Mouse (Mus musculus) MEL (cell line): ENCODE results near the gene Zer1.
A peak's percentile ranks its signal among the peaks of the same experiment; 100 is the strongest.

Source experiments
- CHD2 ChIP-seq: IDR thresholded peaks from 2 replicates; pipeline ENCODE4 v1.6.1; 2011; ENCODE audit warnings: low read length, improper control_type of control experiment
- CTCF ChIP-seq, 3 experiments: IDR thresholded peaks in 2 of 3; conservative IDR thresholded peaks in 1 of 3; 2 replicates each; pipeline ENCODE4 v1.5.1; 2011 to 2012; ENCODE audit warnings: low read length in 3 of 3, low read depth in 2 of 3, mild to moderate bottlenecking in 2 of 3, improper control_type of control experiment in 1 of 3, inconsistent platforms in 1 of 3, mixed read lengths in 1 of 3, moderate library complexity in 1 of 3; ENCODE audit not compliant: control insufficient read depth in 1 of 3, insufficient read depth in 1 of 3, poor library complexity in 1 of 3, severe bottlenecking in 1 of 3
- EP300 ChIP-seq, 2 experiments: IDR thresholded peaks; 2 replicates each; pipeline ENCODE4 v1.6.1; 2011; ENCODE audit warnings: improper control_type of control experiment in 2 of 2, low read length in 2 of 2, low read depth in 1 of 2, mild to moderate bottlenecking in 1 of 2
- KAT2A ChIP-seq: conservative IDR thresholded peaks from 2 replicates; pipeline ENCODE4 v1.6.1; 2012; ENCODE audit warnings: low read depth, low read length, improper control_type of control experiment, inconsistent platforms
- MAX ChIP-seq: IDR thresholded peaks from 2 replicates; pipeline ENCODE4 v1.6.1; 2011; ENCODE audit warnings: low read length, improper control_type of control experiment
- NELFE ChIP-seq: IDR thresholded peaks from 2 replicates; pipeline ENCODE4 v1.6.1; 2011; ENCODE audit warnings: low read depth, low read length, improper control_type of control experiment
- POLR2A ChIP-seq, 2 experiments: IDR thresholded peaks; 2 replicates each; pipeline ENCODE4 v1.6.1; 2011 to 2012; ENCODE audit warnings: low read length in 2 of 2, mild to moderate bottlenecking in 2 of 2, control low read depth in 1 of 2, improper control_type of control experiment in 1 of 2, low read depth in 1 of 2, moderate library complexity in 1 of 2; ENCODE audit not compliant: control insufficient read depth in 1 of 2, insufficient read depth in 1 of 2, poor library complexity in 1 of 2
- RAD21 ChIP-seq: IDR thresholded peaks from 2 replicates; pipeline ENCODE4 v1.6.1; 2011; ENCODE audit warnings: mild to moderate bottlenecking, low read depth, low read length, improper control_type of control experiment
- TBP ChIP-seq: IDR thresholded peaks from 2 replicates; pipeline ENCODE4 v1.8.0; 2011; ENCODE audit warnings: low read depth, low read length, improper control_type of control experiment
- ZKSCAN1 ChIP-seq: IDR thresholded peaks from 2 replicates; pipeline ENCODE4 v1.6.1; 2012; ENCODE audit warnings: low read depth, mild to moderate bottlenecking, inconsistent platforms, low read length, improper control_type of control experiment, moderate library complexity

GRCm38 (mm10) chr2:30166677-30167076 is 42.3 kb upstream of the Zer1 start:
- TF ChIP-seq TBP (no peak), POLR2A (IDR thresholded peaks at IDR 0.05; ENCODE audit: control insufficient read depth in 1 of 2, insufficient read depth in 1 of 2, low read depth in 1 of 2, low read length in 2 of 2, poor library complexity in 1 of 2) (no peak), KAT2A (no peak), NELFE (no peak), RAD21 (peak; percentile 25), EP300 (IDR thresholded peaks at IDR 0.05; ENCODE audit: low read depth in 1 of 2, low read length in 2 of 2) (no peak; a peak in 1 of 4 replicates), CTCF (IDR thresholded peaks at IDR 0.05 in 2 of 3, conservative IDR thresholded peaks at IDR 0.05 in 1 of 3; ENCODE audit: control insufficient read depth in 1 of 3, insufficient read depth in 1 of 3, low read depth in 2 of 3, low read length in 3 of 3, poor library complexity in 1 of 3, severe bottlenecking in 1 of 3) (peak; percentile 39 to 57 (median 56)), ZKSCAN1 (no peak), CHD2 (no peak), MAX (no peak)
